Mouse (Mus musculus) right cerebral cortex, postnatal 14 days (tissue): Measurements from ENCODE around the gene Rpl36-ps4.

Source experiments
- DNase-seq: peaks from one replicate; pipeline ENCODE4 v3.0.0; 2022

Rpl36-ps4 gene

GRCm38 (mm10) chr17:87920677-87921076 is at the start of gene Rpl36-ps4:
Rpl36-ps4 (plus strand) TSS chr17:87920977.
- no peak for DNase-seq

- DNase-seq: no peak
These were observed 49.2 kb upstream of the Rpl36-ps4 start for GRCm38 (mm10) chr17:87871461-87872126.

GRCm38 (mm10) chr17:87872286-87872685 is 48.5 kb upstream of the Rpl36-ps4 start:
- no peak for DNase-seq

GRCm38 (mm10) chr17:87873456-87873855 is 47.3 kb upstream of the Rpl36-ps4 start:
- DNase-seq: no peak

- no peak for DNase-seq
These were observed 46.8 kb upstream of the Rpl36-ps4 start for GRCm38 (mm10) chr17:87873943-87874342.

GRCm38 (mm10) chr17:87875346-87875920 is 45.3 kb upstream of the Rpl36-ps4 start:
- DNase-seq: no peak

- no peak for DNase-seq
These were observed 44.3 kb upstream of the Rpl36-ps4 start for GRCm38 (mm10) chr17:87876295-87877000.

- no peak for DNase-seq
These were observed 43.3 kb upstream of the Rpl36-ps4 start for GRCm38 (mm10) chr17:87877207-87878073.

- no peak for DNase-seq
These were observed 42.0 kb upstream of the Rpl36-ps4 start for GRCm38 (mm10) chr17:87878556-87879483.

- DNase-seq: no peak
These were observed 41.1 kb upstream of the Rpl36-ps4 start for GRCm38 (mm10) chr17:87879484-87880225.

GRCm38 (mm10) chr17:87882594-87882993 is 38.2 kb upstream of the Rpl36-ps4 start:
- peak; percentile 35 for DNase-seq

- no peak for DNase-seq
These were observed 23.6 kb upstream of the Rpl36-ps4 start for GRCm38 (mm10) chr17:87897175-87897574.

GRCm38 (mm10) chr17:87900677-87901076 is 20.1 kb upstream of the Rpl36-ps4 start:
- DNase-seq: no peak

GRCm38 (mm10) chr17:87901163-87901562 is 19.6 kb upstream of the Rpl36-ps4 start:
- no peak for DNase-seq

GRCm38 (mm10) chr17:87903213-87903612 is 17.6 kb upstream of the Rpl36-ps4 start:
- DNase-seq: no peak

- DNase-seq: no peak
These were observed 17.1 kb upstream of the Rpl36-ps4 start for GRCm38 (mm10) chr17:87903725-87904124.

GRCm38 (mm10) chr17:87915386-87915785 is 5.4 kb upstream of the Rpl36-ps4 start:
- no peak for DNase-seq

GRCm38 (mm10) chr17:87918121-87918520 is 2.7 kb upstream of the Rpl36-ps4 start:
- DNase-seq: no peak

GRCm38 (mm10) chr17:87934326-87934725 is 13.5 kb downstream of the Rpl36-ps4 start:
- DNase-seq: no peak

GRCm38 (mm10) chr17:87934736-87935135 is 14.0 kb downstream of the Rpl36-ps4 start:
- no peak for DNase-seq

GRCm38 (mm10) chr17:87936156-87936555 is 15.4 kb downstream of the Rpl36-ps4 start:
- DNase-seq: no peak
